Mouse (Mus musculus) gastrocnemius, adult 2 months (tissue): ENCODE results near the gene Rela. TPM values are rescaled to one million over a fixed set of nuclear protein-coding genes. Genes with fewer than 3 reads are reported as not detected.

Experiments
- DNase-seq: peaks from one replicate; pipeline ENCODE4 v3.0.0; 2022
- H3K27ac ChIP-seq: fragments of 200-600 bp; 2 replicates; pipeline ENCODE4 v1.8.1; 2022; ENCODE audit warnings: mild to moderate bottlenecking
- H3K4me3 ChIP-seq: fragments of 200-600 bp; 2 replicates; pipeline ENCODE4 v1.8.1; 2022; ENCODE audit warnings: mild to moderate bottlenecking, moderate library complexity
- CTCF ChIP-seq: fragments of 200-600 bp; IDR thresholded peaks from 2 replicates; pipeline ENCODE4 v1.8.1; 2022; ENCODE audit warnings: antibody characterized with exemption, mild to moderate bottlenecking, moderate library complexity
- intact Hi-C: fragments of 180-260 bp; cut with DNase I; formaldehyde crosslinking; loops from one replicate; pipeline ENCODE4 v1.15.1; 2025
- total RNA-seq, 2 experiments: library from RNA; stranded (reverse); gene quantifications; 2 replicates each; pipeline ENCODE4 v1.2.3; 2021

The Rela gene
- total RNA-seq, 2 experiments from 2014 or later, result 14.6 to 14.7 TPM

GRCm38 (mm10) chr19:5609547-5610404 is 27.5 kb upstream of the Rela start, which contains the start of gene Kat5:
Gene Kat5, minus strand, starts transcription at chr19:5610237.
- DNase-seq, result peak; percentile 94
- Histone ChIP-seq H3K27ac (peak within 1 kb of the TSS; percentile 100), H3K4me3 (peak within 1 kb of the TSS; percentile 93)
- TF ChIP-seq CTCF, result peak; percentile 12; the same call in 1 of the 2 replicates
- intact Hi-C loops, result loop anchor here (2.0 kb wide), 1 partner anchor 79 kb away; the partner anchor contains the start of genes Map3k11 and Pcnx3

GRCm38 (mm10) chr19:5611973-5612372 is 25.3 kb upstream of the Rela start:
- Histone ChIP-seq H3K4me3 (no peak overlapping the region), H3K27ac (no peak overlapping the region)
- no peak for TF ChIP-seq CTCF
- intact Hi-C loops, result loop anchor here (2.0 kb wide), 1 partner anchor 77 kb away; the partner anchor contains the start of genes Map3k11 and Pcnx3
- DNase-seq, result no peak

- intact Hi-C loops, result no loop called here
- DNase-seq, result no peak
- Histone ChIP-seq H3K27ac (no peak overlapping the region), H3K4me3 (no peak overlapping the region)
- TF ChIP-seq CTCF, result no peak
Observed at GRCm38 (mm10) chr19:5612762-5613411, 24.4 kb upstream of the Rela start.

GRCm38 (mm10) chr19:5614953-5615352 is 22.3 kb upstream of the Rela start:
- TF ChIP-seq CTCF, result no peak
- DNase-seq, result no peak

GRCm38 (mm10) chr19:5620007-5620406 is 17.3 kb upstream of the Rela start:
- no peak for DNase-seq
- no peak for TF ChIP-seq CTCF
- no peak overlapping the region for H3K27ac ChIP-seq
- H3K4me3 ChIP-seq, result no peak overlapping the region
- intact Hi-C loops, result no loop called here

More at GRCm38 (mm10) chr19:5614953-5615352, 22.3 kb upstream of the Rela start:
- no peak overlapping the region for H3K4me3 ChIP-seq
- H3K27ac ChIP-seq, result no peak overlapping the region
- intact Hi-C loops, result loop anchor here (5.0 kb wide), 1 partner anchor 603 kb away; no protein-coding TSS in a partner anchor

- Histone ChIP-seq H3K4me3 (no peak overlapping the region), H3K27ac (no peak overlapping the region)
- TF ChIP-seq CTCF, result no peak
- intact Hi-C loops, result no loop called here
- no peak for DNase-seq
Observed at GRCm38 (mm10) chr19:5621884-5622283, 15.4 kb upstream of the Rela start.

- Histone ChIP-seq H3K27ac (no peak overlapping the region), H3K4me3 (no peak overlapping the region)
- intact Hi-C loops, result no loop called here
- TF ChIP-seq CTCF, result no peak
- DNase-seq, result no peak
Observed at GRCm38 (mm10) chr19:5625311-5625710, 12.0 kb upstream of the Rela start.

- intact Hi-C loops, result no loop called here
- no peak overlapping the region for H3K27ac ChIP-seq
- no peak overlapping the region for H3K4me3 ChIP-seq
- TF ChIP-seq CTCF, result no peak
- DNase-seq, result no peak
Observed at GRCm38 (mm10) chr19:5629907-5630306, 7.4 kb upstream of the Rela start.

GRCm38 (mm10) chr19:5632120-5632519 is 5.2 kb upstream of the Rela start:
- DNase-seq, result no peak
- Histone ChIP-seq H3K27ac (no peak overlapping the region), H3K4me3 (no peak overlapping the region)
- intact Hi-C loops, result no loop called here
- no peak for TF ChIP-seq CTCF

GRCm38 (mm10) chr19:5636036-5636570 is 1.2 kb upstream of the Rela start:
- Histone ChIP-seq H3K4me3 (peak overlapping the region; percentile 92), H3K27ac (peak overlapping the region; percentile 100)
- TF ChIP-seq CTCF, result no peak
- DNase-seq, result no peak
- intact Hi-C loops, result loop anchor here (1.0 kb wide), 1 partner anchor 68 kb away; the partner anchor contains the start of gene Ap5b1

- Histone ChIP-seq H3K27ac (peak overlapping the region; percentile 100), H3K4me3 (peak overlapping the region; percentile 92)
- no peak for TF ChIP-seq CTCF
- intact Hi-C loops, result loop anchor here (1.0 kb wide), 1 partner anchor 68 kb away; the partner anchor contains the start of gene Ap5b1
- DNase-seq, result peak; percentile 67
Observed at GRCm38 (mm10) chr19:5636571-5637041, 677 bp upstream of the Rela start.

- no peak for DNase-seq
- no peak for TF ChIP-seq CTCF
- peak overlapping the region; percentile 92 for H3K4me3 ChIP-seq
- intact Hi-C loops, result no loop called here
- peak overlapping the region; percentile 100 for H3K27ac ChIP-seq
Observed at GRCm38 (mm10) chr19:5638416-5639005, 1.2 kb downstream of the Rela start.
